In genomic region chr12:76177000-76177863, GRCm38 (mm10) we compare ENCODE assay signal across 8 mouse cellular contexts. TPM values are rescaled to one million over a fixed set of nuclear protein-coding genes. Genes with fewer than 3 reads are reported as not detected.
A peak's percentile ranks its signal among the peaks of the same experiment; 100 is the strongest.
DNase-seq lines count a peak whose midpoint lies in the region; ATAC-seq and TF ChIP-seq lines count a peak whose summit lies in the region.

Esr2 (minus strand) TSS chr12:76177259.

- no peaks in the 10 kb centered on the region for H3K36me3 ChIP-seq in forebrain, embryonic 16.5 days (ENCODE audit: control insufficient read depth, insufficient read depth)
- no peaks in the 10 kb centered on the region for H3K36me3 ChIP-seq in intestine, embryonic 16.5 days (ENCODE audit: control insufficient read depth, insufficient read depth, low read length)
- no peaks in the 10 kb centered on the region for H3K36me3 ChIP-seq in small intestine, adult 2 months (ENCODE audit: control insufficient read depth, insufficient read depth, low read length)

- peak; percentile 48 for DNase-seq in ovary, adult 18-20 months (ENCODE audit: low spot score)
- DNase-seq in ovary, postnatal 10 days (ENCODE audit: low spot score) = no peak
- peak; percentile 62 for DNase-seq in brain, embryonic 14.5 days (ENCODE audit: low read depth)
- peak; percentile 37 for DNase-seq in lung, postnatal 36 days
- DNase-seq in right cerebral cortex, postnatal 25 days = no peak

- peaks cover 6% of the 10 kb centered on the region for H3K27me3 ChIP-seq in forebrain, embryonic 16.5 days (replicated peaks; ENCODE audit: control insufficient read depth, insufficient read depth, low read length)
- no peaks in the 10 kb centered on the region for H3K27me3 ChIP-seq in intestine, embryonic 16.5 days (replicated peaks; ENCODE audit: control insufficient read depth, insufficient read depth, low read length)
- peaks cover 9% of the 10 kb centered on the region for H3K27me3 ChIP-seq in small intestine, adult 2 months (ENCODE audit: control insufficient read depth, insufficient read depth, low read length)

- peak within 1 kb of the TSS; percentile 99 for H3K4me2 ChIP-seq in forebrain, embryonic 16.5 days (ENCODE audit: low read length)
- H3K4me2 ChIP-seq in intestine, embryonic 16.5 days (ENCODE audit: low read depth, low read length) = peak within 1 kb of the TSS; percentile 95

- WGBS in forebrain, embryonic 16.5 days = under 1% methylated on average over 39 of the region's 39 CpGs
- WGBS in intestine, embryonic 16.5 days = under 1% methylated on average over 39 of the region's 39 CpGs
- 1% methylated on average over 39 of the region's 39 CpGs for WGBS in small intestine, adult 2 months

- no peak within 1 kb of the TSS for H3K27ac ChIP-seq in forebrain, embryonic 16.5 days (ENCODE audit: low read length)
- H3K27ac ChIP-seq in intestine, embryonic 16.5 days (ENCODE audit: low read length) = no peak within 1 kb of the TSS
- H3K27ac ChIP-seq in small intestine, adult 2 months (ENCODE audit: insufficient read depth, low read depth, low read length) = no peak within 1 kb of the TSS

- peak within 1 kb of the TSS; percentile 50 for H3K4me3 ChIP-seq in forebrain, embryonic 16.5 days (replicated peaks; ENCODE audit: low read length)
- peak within 1 kb of the TSS; percentile 52 for H3K4me3 ChIP-seq in intestine, embryonic 16.5 days (ENCODE audit: low read length)
- peak within 1 kb of the TSS; percentile 49 for H3K4me3 ChIP-seq in small intestine, adult 2 months (ENCODE audit: low read depth, low read length)

- no peaks in the 10 kb centered on the region for H3K9me3 ChIP-seq in forebrain, embryonic 16.5 days (ENCODE audit: control insufficient read depth, low read length)
- H3K9me3 ChIP-seq in intestine, embryonic 16.5 days (ENCODE audit: control insufficient read depth, low read length) = no peaks in the 10 kb centered on the region

- H3K9ac ChIP-seq in forebrain, embryonic 16.5 days (replicated peaks; ENCODE audit: low read depth, low read length) = peak within 1 kb of the TSS; percentile 12
- peak within 1 kb of the TSS; percentile 50 for H3K9ac ChIP-seq in intestine, embryonic 16.5 days (ENCODE audit: low read depth, low read length)

- peak; percentile 69 for ATAC-seq in forebrain, embryonic 16.5 days
- peak; percentile 25 for ATAC-seq in intestine, embryonic 16.5 days

- H3K4me1 ChIP-seq in forebrain, embryonic 16.5 days (replicated peaks; ENCODE audit: control insufficient read depth, insufficient read depth, low read length) = peaks cover 9% of the 10 kb centered on the region
- H3K4me1 ChIP-seq in intestine, embryonic 16.5 days (ENCODE audit: control insufficient read depth, insufficient read depth, low read length) = 0 out of 2 replicates have a peak, but pooled peaks cover 5% of the 10 kb centered on the region
- H3K4me1 ChIP-seq in small intestine, adult 2 months (ENCODE audit: control insufficient read depth, insufficient read depth, insufficient read length, low read length) = peaks cover 11% of the 10 kb centered on the region

- no peak for TF ChIP-seq POLR2A in brain, embryonic 14.5 days (IDR thresholded peaks at IDR 0.05; ENCODE audit: borderline replicate concordance, extremely low read depth, insufficient read depth, insufficient read length, poor library complexity, severe bottlenecking)
- no peak for TF ChIP-seq POLR2A in small intestine, adult 2 months (IDR thresholded peaks at IDR 0.05; ENCODE audit: low read depth, low read length)

- TF ChIP-seq CTCF in brain, embryonic 14.5 days (IDR thresholded peaks at IDR 0.05; ENCODE audit: borderline replicate concordance, extremely low read depth, insufficient read depth, insufficient read length) = no peak
- no peak for TF ChIP-seq CTCF in small intestine, adult 2 months (IDR thresholded peaks at IDR 0.05; ENCODE audit: extremely low read depth, insufficient read length, insufficient replicate concordance, low read depth, low read length)

RNA-seq across cellular contexts. Expression of gene Esr2, which starts in this region (rescaled TPM):
- 0.27 and 0.28 TPM in 2 replicates for polyA plus RNA-seq in brain, embryonic 14.5 days (2012; rRNA removed)
- 0.12 and 0.28 TPM in 2 replicates for polyA plus RNA-seq in forebrain, embryonic 16.5 days (2015; fragmentation: Nextera tagmentation; extraction: Ambion mirVana)
- 0.04 and 0.05 TPM in 2 replicates for polyA plus RNA-seq in intestine, embryonic 16.5 days (2015; fragmentation: Nextera tagmentation; extraction: Ambion mirVana)
- 0.05 TPM in 1 of 2 replicates, not detected in the other for polyA plus RNA-seq in small intestine, adult 2 months (2012; rRNA removed)

Comparison
In these comparisons a context has a peak if more than half of its experiments do, and no peak if none do; other contexts are left out.
1. DNase-seq: peak in ovary, adult 18-20 months (single experiment) and lung, postnatal 36 days (single experiment); none in ovary, postnatal 10 days (single experiment) and right cerebral cortex, postnatal 25 days (single experiment).
2. Peak in DNase-seq in brain, embryonic 14.5 days; RNA of the gene not detected or under 1 TPM.
3. Peak in ATAC-seq, H3K4me3 ChIP-seq, H3K9ac ChIP-seq and H3K4me2 ChIP-seq in forebrain, embryonic 16.5 days; RNA of the gene not detected or under 1 TPM.
4. Peak in ATAC-seq, H3K4me3 ChIP-seq, H3K9ac ChIP-seq and H3K4me2 ChIP-seq in intestine, embryonic 16.5 days; RNA of the gene not detected or under 1 TPM.
5. Peak in every context shown above with its lines, with median percentiles within 50 percentile points of each other: H3K4me3 ChIP-seq.